Mouse (Mus musculus) brain, embryonic 14.5 days (tissue): ENCODE measurements around the gene Tnrc6c.

ENCODE experiments used
- CTCF ChIP-seq: fragments of 200-500 bp; IDR thresholded peaks from 2 replicates; pipeline ENCODE4 v1.5.1; 2012; ENCODE audit warnings: inconsistent platforms, mild to moderate bottlenecking, moderate library complexity, borderline replicate concordance; ENCODE audit not compliant: insufficient read depth, insufficient read length; ENCODE audit errors: extremely low read depth
- POLR2A ChIP-seq: fragments of 200-500 bp; IDR thresholded peaks from 2 replicates; pipeline ENCODE4 v1.6.1; 2012; ENCODE audit warnings: mild to moderate bottlenecking, inconsistent platforms, borderline replicate concordance; ENCODE audit not compliant: poor library complexity, insufficient read depth, insufficient read length, severe bottlenecking; ENCODE audit errors: extremely low read depth

- TF ChIP-seq POLR2A (peak; percentile 98), CTCF (no peak)
Measured at GRCm38 (mm10) chr11:117654380-117654924, 363 bp downstream of the Tnrc6c start.
